Mouse (Mus musculus) heart, embryonic 12.5 days (tissue): ENCODE data around the gene Ostc. TPM values are rescaled to one million over a fixed set of nuclear protein-coding genes. Genes with fewer than 3 reads are reported as not detected.

Experiments
- ATAC-seq: fragments of 200-750 bp; cut with Nextera tagmentation; 2 replicates; pipeline ENCODE4 v1.8.0; 2017; ENCODE audit warnings: moderate TSS enrichment, moderate library complexity; ENCODE audit not compliant: insufficient number of reproducible peaks, low FRiP score
- H3K27ac ChIP-seq: fragments of 300-500 bp; sonication (generic); 2 replicates; pipeline ENCODE4 v1.5.1; 2016; ENCODE audit warnings: mild to moderate bottlenecking, moderate library complexity; ENCODE audit not compliant: poor library complexity, severe bottlenecking
- H3K27me3 ChIP-seq: fragments of 300-500 bp; sonication (generic); replicated peaks from 2 replicates; pipeline ENCODE4 v1.6.1; 2016; ENCODE audit warnings: mild to moderate bottlenecking, moderate library complexity
- H3K36me3 ChIP-seq: fragments of 300-500 bp; sonication (generic); 2 replicates; pipeline ENCODE4 v1.6.1; 2016; ENCODE audit warnings: mild to moderate bottlenecking, moderate library complexity
- H3K4me1 ChIP-seq: fragments of 300-500 bp; sonication (generic); replicated peaks from 2 replicates; pipeline ENCODE4 v1.6.1; 2016; ENCODE audit warnings: mild to moderate bottlenecking
- H3K4me2 ChIP-seq: fragments of 300-500 bp; sonication (generic); 2 replicates; pipeline ENCODE4 v1.6.1; 2016; ENCODE audit warnings: mild to moderate bottlenecking, moderate library complexity
- H3K4me3 ChIP-seq: fragments of 300-500 bp; sonication (generic); 2 replicates; pipeline ENCODE4 v1.5.1; 2016; ENCODE audit warnings: mild to moderate bottlenecking
- H3K9ac ChIP-seq: fragments of 300-500 bp; sonication (generic); 2 replicates; pipeline ENCODE4 v1.6.1; 2016; ENCODE audit warnings: mild to moderate bottlenecking, moderate library complexity
- H3K9me3 ChIP-seq: fragments of 300-500 bp; sonication (generic); replicated peaks from 2 replicates; pipeline ENCODE4 v1.6.1; 2016; ENCODE audit warnings: mild to moderate bottlenecking, moderate library complexity
- WGBS: fragments of 180-500 bp; shearing (Covaris S2); methylation state at CpG from one replicate; pipeline ENCODE4 v1.1.7; 2016; 5-methylcytosine and 5-hydroxymethylcytosine counted together
- polyA plus RNA-seq: library from polyadenylated mRNA; unstranded; fragments of >200 nt; fragmentation: Nextera tagmentation; extraction: Ambion mirVana; gene quantifications from 2 replicates; pipeline ENCODE4 v1.2.1, GENCODE M21; 2016

Ostc gene
- polyA plus RNA-seq: 249 and 250 TPM in 2 replicates

GRCm38 (mm10) chr3:130708967-130709924 is at the start of gene Ostc:
Ostc (minus strand) TSS chr3:130709444.
- Histone ChIP-seq H3K27me3 (no peaks in the 10 kb centered on the region), H3K9ac (peak within 1 kb of the TSS; percentile 86), H3K4me1 (peaks cover 12% of the 10 kb centered on the region), H3K36me3 (no peaks in the 10 kb centered on the region), H3K27ac (peak within 1 kb of the TSS; percentile 82), H3K9me3 (no peaks in the 10 kb centered on the region), H3K4me3 (peak within 1 kb of the TSS; percentile 75), H3K4me2 (peak within 1 kb of the TSS; percentile 73)
- peak; percentile 97 for ATAC-seq
- WGBS: under 1% methylated on average over 45 of the region's 45 CpGs

GRCm38 (mm10) chr3:130758157-130758841 is 49.1 kb upstream of the Ostc start:
- H3K36me3 ChIP-seq: no peaks in the 10 kb centered on the region
- H3K4me1 ChIP-seq: 0 out of 2 replicates have a peak, but pooled peaks cover 2% of the 10 kb centered on the region
- no peaks in the 10 kb centered on the region for H3K27me3 ChIP-seq
- 80% methylated on average over 15 of the region's 15 CpGs for WGBS
- no peak overlapping the region for H3K4me3 ChIP-seq
- H3K9ac ChIP-seq: no peak overlapping the region
- ATAC-seq: no peak
- H3K9me3 ChIP-seq: no peaks in the 10 kb centered on the region
- no peak overlapping the region for H3K4me2 ChIP-seq
- no peak overlapping the region for H3K27ac ChIP-seq

- ATAC-seq: no peak
These were observed 48.0 kb upstream of the Ostc start for GRCm38 (mm10) chr3:130757117-130757852.

GRCm38 (mm10) chr3:130749206-130749605 is 40.0 kb upstream of the Ostc start:
- ATAC-seq: no peak
- no peak overlapping the region for H3K27ac ChIP-seq
- WGBS: 79% methylated on average over 3 of the region's 3 CpGs

More at GRCm38 (mm10) chr3:130757117-130757852, 48.0 kb upstream of the Ostc start:
- H3K27me3 ChIP-seq: no peaks in the 10 kb centered on the region
- 0 out of 2 replicates have a peak, but pooled peaks cover 2% of the 10 kb centered on the region for H3K4me1 ChIP-seq
- 82% methylated on average over 8 of the region's 8 CpGs for whole genome bisulfite sequencing
- no peaks in the 10 kb centered on the region for H3K36me3 ChIP-seq
- H3K4me3 ChIP-seq: no peak overlapping the region
- H3K27ac ChIP-seq: no peak overlapping the region
- no peaks in the 10 kb centered on the region for H3K9me3 ChIP-seq
- H3K4me2 ChIP-seq: no peak overlapping the region
- no peak overlapping the region for H3K9ac ChIP-seq

GRCm38 (mm10) chr3:130746673-130747619 is 37.7 kb upstream of the Ostc start:
- Histone ChIP-seq H3K9ac (no peak overlapping the region), H3K4me3 (no peak overlapping the region), H3K4me2 (no peak overlapping the region), H3K36me3 (no peaks in the 10 kb centered on the region), H3K9me3 (peaks cover 6% of the 10 kb centered on the region; the same call in 1 of the 2 replicates), H3K4me1 (no peaks in the 10 kb centered on the region), H3K27ac (no peak overlapping the region), H3K27me3 (no peaks in the 10 kb centered on the region)
- WGBS: 77% methylated on average over 10 of the region's 10 CpGs
- ATAC-seq: no peak

More at GRCm38 (mm10) chr3:130749206-130749605, 40.0 kb upstream of the Ostc start:
- Histone ChIP-seq H3K27me3 (no peaks in the 10 kb centered on the region), H3K4me1 (no peaks in the 10 kb centered on the region), H3K9me3 (peaks cover 6% of the 10 kb centered on the region; the same call in 1 of the 2 replicates), H3K4me2 (no peak overlapping the region), H3K4me3 (no peak overlapping the region), H3K9ac (no peak overlapping the region), H3K36me3 (no peaks in the 10 kb centered on the region)

GRCm38 (mm10) chr3:130737652-130738361 is 28.6 kb upstream of the Ostc start:
- no peak for ATAC-seq
- Histone ChIP-seq H3K4me3 (no peak overlapping the region), H3K36me3 (no peaks in the 10 kb centered on the region), H3K9ac (no peak overlapping the region), H3K4me1 (no peaks in the 10 kb centered on the region), H3K9me3 (no peaks in the 10 kb centered on the region), H3K4me2 (no peak overlapping the region), H3K27me3 (no peaks in the 10 kb centered on the region), H3K27ac (no peak overlapping the region)
- WGBS: 60% methylated on average over 21 of the region's 21 CpGs

- ATAC-seq: no peak
- Histone ChIP-seq H3K4me1 (no peaks in the 10 kb centered on the region), H3K4me2 (no peak overlapping the region), H3K4me3 (no peak overlapping the region), H3K9ac (no peak overlapping the region), H3K9me3 (no peaks in the 10 kb centered on the region), H3K27ac (no peak overlapping the region), H3K27me3 (no peaks in the 10 kb centered on the region), H3K36me3 (no peaks in the 10 kb centered on the region)
- WGBS: 43% methylated on average over 4 of the region's 4 CpGs
These were observed 27.5 kb upstream of the Ostc start for GRCm38 (mm10) chr3:130736758-130737157.

GRCm38 (mm10) chr3:130730189-130730653 is 21.0 kb upstream of the Ostc start, which contains the start of gene Rpl34:
Rpl34 (minus strand) TSS chr3:130730398.
- H3K36me3 ChIP-seq: peaks cover 37% of the 10 kb centered on the region
- H3K9ac ChIP-seq: peak within 1 kb of the TSS; percentile 97
- peak; percentile 99 for ATAC-seq
- WGBS: 0% methylated on average over 45 of the region's 45 CpGs
- H3K9me3 ChIP-seq: no peaks in the 10 kb centered on the region
- peak within 1 kb of the TSS; percentile 93 for H3K4me3 ChIP-seq
- peak within 1 kb of the TSS; percentile 80 for H3K4me2 ChIP-seq
- H3K4me1 ChIP-seq: peaks cover 16% of the 10 kb centered on the region
- peak within 1 kb of the TSS; percentile 83 for H3K27ac ChIP-seq
- H3K27me3 ChIP-seq: no peaks in the 10 kb centered on the region

GRCm38 (mm10) chr3:130729472-130730188 is 20.4 kb upstream of the Ostc start:
- peak overlapping the region; percentile 97 for H3K9ac ChIP-seq
- no peaks in the 10 kb centered on the region for H3K9me3 ChIP-seq
- H3K4me3 ChIP-seq: peak overlapping the region; percentile 93
- under 1% methylated on average over 58 of the region's 58 CpGs for WGBS
- peak overlapping the region; percentile 80 for H3K4me2 ChIP-seq
- peaks cover 37% of the 10 kb centered on the region for H3K36me3 ChIP-seq
- H3K27ac ChIP-seq: peak overlapping the region; percentile 83
- H3K4me1 ChIP-seq: peaks cover 16% of the 10 kb centered on the region
- peak; percentile 64 for ATAC-seq
- no peaks in the 10 kb centered on the region for H3K27me3 ChIP-seq
